14 mouse cellular contexts compared by ENCODE assay signal in genomic region chr9:107746679-107747078, GRCm38 (mm10). TPM values are rescaled to one million over a fixed set of nuclear protein-coding genes. Genes with fewer than 3 reads are reported as not detected.
DNase-seq lines count a peak whose midpoint lies in the region; TF ChIP-seq lines count a peak whose summit lies in the region.
"Had no signal": no experiment of that assay in that cellular context is flagged by ENCODE, and none has a peak within 500 bp of the region (broad histone marks: within the 10 kb centered on the region; RNA-seq: fewer than 3 reads in every experiment).

No protein-coding gene starts in this region.

- TF ChIP-seq CTCF in kidney, adult 2 months (conservative IDR thresholded peaks at IDR 0.05; ENCODE audit: insufficient read depth, insufficient read length, low read depth, low read length) = 0 out of 2 replicates have a peak, but pooled peaks have one; percentile 14
- TF ChIP-seq CTCF in CH12.LX (conservative IDR thresholded peaks at IDR 0.05 in 1 of 2, IDR thresholded peaks at IDR 0.05 in 1 of 2; ENCODE audit: low read depth in 2 of 2, low read length in 2 of 2) = peak; percentile 14 to 56; a peak in 3 of 4 replicates
- no peak for TF ChIP-seq CTCF in bone marrow macrophage, adult 2 months (IDR thresholded peaks at IDR 0.05; ENCODE audit: low read depth, low read length)

- no peak overlapping the region for H3K9ac ChIP-seq in CH12.LX (ENCODE audit: insufficient read depth, low read depth)
- H3K9ac ChIP-seq: liver, embryonic 15.5 days had no signal

- H3K4me1 ChIP-seq in kidney, adult 2 months (ENCODE audit: control insufficient read depth, insufficient read depth, low read length) = no peaks in the 10 kb centered on the region
- no peaks in the 10 kb centered on the region for H3K4me1 ChIP-seq in CH12.LX (ENCODE audit: control insufficient read depth in 1 of 2, insufficient read depth in 2 of 2)
- H3K4me1 ChIP-seq in bone marrow macrophage, adult 2 months (ENCODE audit: control insufficient read depth, insufficient read depth, low read length) = peaks cover 38% of the 10 kb centered on the region

- no peak overlapping the region for H3K4me3 ChIP-seq in kidney, adult 2 months (ENCODE audit: insufficient read depth, low read depth, low read length)
- no peak overlapping the region for H3K4me3 ChIP-seq in CH12.LX (replicated peaks in 1 of 3; ENCODE audit: low read depth in 2 of 3, low read length in 2 of 3, poor library complexity in 1 of 3)
- no peak overlapping the region for H3K4me3 ChIP-seq in bone marrow macrophage, adult 2 months (ENCODE audit: insufficient read depth, low read length)
- H3K4me3 ChIP-seq: liver, embryonic 15.5 days had no signal

- peaks cover 2% of the 10 kb centered on the region for H3K9me3 ChIP-seq in CH12.LX (replicated peaks; ENCODE audit: low read length)
- H3K9me3 ChIP-seq: liver, embryonic 15.5 days had no signal

- TF ChIP-seq EP300 in CH12.LX (IDR thresholded peaks at IDR 0.05; ENCODE audit: low read length) = no peak

- H3K79me2 ChIP-seq in CH12.LX (replicated peaks; ENCODE audit: control insufficient read depth, extremely low read depth, insufficient read depth, poor library complexity, severe bottlenecking) = peaks cover 6% of the 10 kb centered on the region

- no peak overlapping the region; the same call in 1 of the 2 replicates for H3K27ac ChIP-seq in kidney, adult 2 months (ENCODE audit: insufficient read depth, low read depth, low read length)
- no peak overlapping the region for H3K27ac ChIP-seq in CH12.LX (ENCODE audit: insufficient read depth, low read depth)
- H3K27ac ChIP-seq in bone marrow macrophage, adult 2 months (ENCODE audit: insufficient read depth, low read depth, low read length) = peak overlapping the region; percentile 78
- H3K27ac ChIP-seq: liver, embryonic 15.5 days had no signal

- WGBS in kidney, adult 2 months = 92% methylated on average over 3 of the region's 3 CpGs

- no peak overlapping the region for H3K4me2 ChIP-seq in CH12.LX (ENCODE audit: insufficient read depth, low read depth, poor library complexity, severe bottlenecking)
- H3K4me2 ChIP-seq: liver, embryonic 15.5 days had no signal

- DNase-seq in kidney, adult 2 months = no peak
- DNase-seq in kidney, postnatal 36 days = no peak
- DNase-seq in 416B (ENCODE audit: low read depth) = peak; percentile 37
- DNase-seq in CH12.LX (ENCODE audit: extremely low read depth) = no peak
- no peak for DNase-seq in right cerebral cortex, adult 18-20 months
- no peak for DNase-seq in retina, embryonic 14.5 days (ENCODE audit: low spot score)
- DNase-seq: adrenal gland, postnatal 36 days; cerebellum, adult 2 months; right cerebral cortex, postnatal 14 days; thymus, postnatal 25 days had no signal

- no peaks in the 10 kb centered on the region for H3K27me3 ChIP-seq in kidney, adult 2 months (replicated peaks; ENCODE audit: control insufficient read depth, insufficient read depth, low read length)
- H3K27me3 ChIP-seq in CH12.LX (replicated peaks) = no peaks in the 10 kb centered on the region
- H3K27me3 ChIP-seq: liver, embryonic 15.5 days had no signal

- dilution Hi-C loops in CH12.LX (cut with MboI; ENCODE audit: extremely low pct_ligation_motif_present, extremely low pct_unique_long_range_greater_than_20kb, low sequenced_read_pairs) = no loop called here

- peaks cover 60% of the 10 kb centered on the region for H3K36me3 ChIP-seq in kidney, adult 2 months (ENCODE audit: control insufficient read depth, insufficient read depth, low read length)
- peaks cover 87 to 97% of the 10 kb centered on the region in 2 experiments for H3K36me3 ChIP-seq in CH12.LX (replicated peaks in 1 of 2; ENCODE audit: control insufficient read depth in 1 of 2, insufficient read depth in 1 of 2, low read length in 1 of 2)

- TF ChIP-seq RAD21 in CH12.LX (IDR thresholded peaks at IDR 0.05; ENCODE audit: low read depth, low read length) = no peak

- in situ Hi-C loops in CH12.LX (cut with MboI; ENCODE audit: low pct_ligation_motif_present, low pct_unique_long_range_greater_than_20kb, low sequenced_read_pairs) = no loop called here

- TF ChIP-seq POLR2A in kidney, adult 2 months (IDR thresholded peaks at IDR 0.05; ENCODE audit: low read depth, low read length) = no peak
- no peak for TF ChIP-seq POLR2A in CH12.LX (IDR thresholded peaks at IDR 0.05; ENCODE audit: low read depth, low read length)
- TF ChIP-seq POLR2A in bone marrow macrophage, adult 2 months (IDR thresholded peaks at IDR 0.05; ENCODE audit: borderline replicate concordance, low read depth, low read length) = no peak

TF ChIP-seq in CH12.LX, 34 proteins besides CTCF, POLR2A, EP300 and RAD21:
- TF ChIP-seq RCOR1 (conservative IDR thresholded peaks at IDR 0.05; ENCODE audit: low read depth, low read length) (no peak), MAX (IDR thresholded peaks at IDR 0.05; ENCODE audit: low read length) (no peak), CHD2 (IDR thresholded peaks at IDR 0.05; ENCODE audit: low read length) (no peak), KAT2A (IDR thresholded peaks at IDR 0.05; ENCODE audit: insufficient replicate concordance, low read length) (no peak), GABPA (IDR thresholded peaks at IDR 0.05; ENCODE audit: insufficient replicate concordance, low read depth, low read length) (no peak), SIN3A (IDR thresholded peaks at IDR 0.05; ENCODE audit: low read length) (no peak)
TF ChIP-seq in CH12.LX: peak in this region for 0.

RNA-seq across cellular contexts. Expression of gene Rbm5, which starts 24.1 kb away (rescaled TPM):
- 43.8 and 51.5 TPM in 2 replicates for polyA plus RNA-seq in kidney, adult 2 months (2012; rRNA removed)
- total RNA-seq in CH12.LX (2012; rRNA removed) = 67.6 and 74.5 TPM in 2 replicates
- 83.6 and 85.3 TPM in 2 replicates for total RNA-seq in CH12.LX (2014; rRNA removed)
- polyA plus RNA-seq in CH12.LX (2012; ENCODE audit: insufficient read length, low read depth) = 83.6 and 92.8 TPM in 2 replicates
- polyA plus RNA-seq in bone marrow macrophage, adult 2 months (2012; ENCODE audit: insufficient read depth, insufficient read length, missing spikeins) = 177 and 178 TPM in 2 replicates

RNA-seq across cellular contexts. Expression of gene Sema3f, which starts 36.4 kb away (rescaled TPM):
- polyA plus RNA-seq in kidney, adult 2 months (2012; rRNA removed) = 39.1 and 45.5 TPM in 2 replicates
- total RNA-seq in CH12.LX (2012; rRNA removed) (0.50 and 1.1 TPM in 2 replicates), CH12.LX (2014; rRNA removed) (0.24 TPM in 1 of 2 replicates, not detected in the other)
- 0.36 and 1.6 TPM in 2 replicates for polyA plus RNA-seq in CH12.LX (2012; ENCODE audit: insufficient read length, low read depth)
- polyA plus RNA-seq in bone marrow macrophage, adult 2 months (2012; ENCODE audit: insufficient read depth, insufficient read length, missing spikeins) = not detected in 2 replicates
- total RNA-seq: megakaryocyte, adult 5-6 weeks; monocyte, adult 5-6 weeks had no signal

Comparison
In these comparisons a context has a peak if more than half of its experiments do, and no peak if none do; other contexts are left out.
1. RNA of gene Sema3f, which starts 36.4 kb away (polyA plus RNA-seq): 39.1 to 45.5 TPM in kidney, adult 2 months; not detected in bone marrow macrophage, adult 2 months and 0.36 to 1.6 TPM in CH12.LX; every median in the first group is over 10 times any median in the second.